Mouse (Mus musculus) cerebellum, adult 2 months (tissue): ENCODE results near the gene Mta2. TPM values are rescaled to one million over a fixed set of nuclear protein-coding genes. Genes with fewer than 3 reads are reported as not detected.

Experiments
- DNase-seq, 2 experiments: peaks; one replicate each; pipeline ENCODE4 v3.0.0; 2021
- H3K27ac ChIP-seq: fragments of 200-500 bp; 2 replicates; pipeline ENCODE4 v1.5.1; 2012; ENCODE audit warnings: low read length, control low read depth, inconsistent platforms; ENCODE audit not compliant: insufficient read depth
- H3K27me3 ChIP-seq: fragments of 200-500 bp; 2 replicates; pipeline ENCODE4 v1.6.1; 2012; ENCODE audit warnings: inconsistent platforms, mild to moderate bottlenecking, low read length, moderate library complexity; ENCODE audit not compliant: control insufficient read depth, insufficient read depth
- H3K4me1 ChIP-seq: fragments of 200-500 bp; 2 replicates; pipeline ENCODE4 v1.6.1; 2011; ENCODE audit warnings: low read length; ENCODE audit not compliant: control insufficient read depth, insufficient read depth
- H3K4me3 ChIP-seq: fragments of 200-500 bp; replicated peaks from 2 replicates; pipeline ENCODE3; 2011; ENCODE audit warnings: mild to moderate bottlenecking, low read depth, low read length, control low read depth; ENCODE audit not compliant: insufficient read depth
- CTCF ChIP-seq: fragments of 200-500 bp; IDR thresholded peaks from 2 replicates; pipeline ENCODE4 v1.5.1; 2011; ENCODE audit warnings: low read depth, mild to moderate bottlenecking, control low read depth, low read length, moderate library complexity, borderline replicate concordance; ENCODE audit not compliant: insufficient read depth
- POLR2A ChIP-seq: fragments of 200-500 bp; IDR thresholded peaks from 2 replicates; pipeline ENCODE4 v1.6.1; 2011; ENCODE audit warnings: low read length, control low read depth, borderline replicate concordance; ENCODE audit not compliant: insufficient read depth
- WGBS: fragments of 180-500 bp; shearing (Covaris S2); methylation state at CpG from one replicate; pipeline ENCODE4 v1.1.7; 2018; 5-methylcytosine and 5-hydroxymethylcytosine counted together
- polyA plus RNA-seq: library from polyadenylated mRNA; depleted of rRNA; stranded (reverse); fragments of >200 nt; gene quantifications from 2 replicates; pipeline ENCODE4 v1.2.3, GENCODE M21; 2012

Mta2 gene
- polyA plus RNA-seq, 1 experiment: 33.9 TPM

DNA sequence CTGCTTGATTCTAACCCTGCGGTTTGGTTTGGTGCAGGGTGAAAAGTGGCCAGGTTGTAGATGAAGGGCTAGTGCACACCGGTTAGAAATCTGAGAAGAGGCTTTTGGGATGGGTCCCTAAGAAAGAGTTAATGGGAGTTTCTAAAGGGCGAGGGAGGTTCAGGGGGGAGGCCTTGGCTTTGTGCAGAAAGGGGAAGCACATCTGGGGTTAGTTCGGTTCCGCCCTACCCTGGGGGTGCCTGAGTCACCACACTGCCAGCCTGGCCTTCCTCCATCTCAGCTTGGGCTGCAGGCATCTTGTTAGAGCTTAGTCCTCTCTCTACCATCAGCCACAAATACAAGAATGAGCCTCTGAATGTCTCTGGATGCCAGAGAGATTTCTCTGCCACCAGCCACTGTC is 39.1 kb downstream of the Mta2 start:
- H3K4me3 ChIP-seq: no peak overlapping the region
- H3K27me3 ChIP-seq: no peaks in the 10 kb centered on the region
- no peaks in the 10 kb centered on the region; the same call in 1 of the 2 replicates for H3K4me1 ChIP-seq
- H3K27ac ChIP-seq: no peak overlapping the region
- no peak for TF ChIP-seq POLR2A
- TF ChIP-seq CTCF: no peak
- no peak for DNase-seq
- WGBS: 49% methylated on average over 5 of the region's 5 CpGs

DNA sequence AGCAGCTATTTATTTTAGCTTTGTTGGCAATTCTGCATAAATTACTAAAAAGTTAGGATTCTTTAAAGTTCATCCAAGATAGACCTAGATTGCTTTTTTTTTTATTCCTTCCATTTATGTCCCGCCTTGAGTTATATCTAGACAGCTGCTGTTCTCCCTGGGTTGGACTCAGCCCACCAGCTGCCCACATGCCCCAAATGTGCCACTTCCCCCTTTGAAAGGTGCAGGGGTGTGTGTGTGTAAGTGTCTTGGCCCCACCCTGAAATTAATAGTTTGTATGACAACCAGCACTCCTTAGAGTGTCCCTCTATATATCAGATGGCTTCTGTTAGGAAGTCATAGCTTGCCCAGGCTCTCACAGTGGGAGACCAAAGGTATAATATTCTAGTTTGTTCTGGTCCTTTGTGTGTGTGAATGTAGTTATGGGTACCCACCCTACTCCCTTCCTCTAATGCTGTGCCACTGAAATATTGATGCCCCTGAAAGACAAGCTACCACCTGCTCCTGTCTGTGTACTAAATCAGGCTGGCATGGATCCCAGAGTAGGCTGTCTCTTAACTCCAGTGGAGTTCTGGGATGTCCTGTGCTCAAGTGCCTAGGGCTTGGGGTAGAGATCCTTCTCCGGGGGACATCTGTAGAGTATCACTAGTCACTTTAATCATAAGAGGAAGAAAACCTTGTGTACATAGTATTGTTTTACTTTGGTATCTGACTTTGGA is 39.9 kb downstream of the Mta2 start:
- H3K4me1 ChIP-seq: no peaks in the 10 kb centered on the region; the same call in 1 of the 2 replicates
- no peaks in the 10 kb centered on the region for H3K27me3 ChIP-seq
- H3K27ac ChIP-seq: no peak overlapping the region
- no peak for TF ChIP-seq POLR2A
- no peak for TF ChIP-seq CTCF
- 43% methylated on average over 2 of the region's 2 CpGs for WGBS
- no peak overlapping the region for H3K4me3 ChIP-seq
- DNase-seq: no peak

DNA sequence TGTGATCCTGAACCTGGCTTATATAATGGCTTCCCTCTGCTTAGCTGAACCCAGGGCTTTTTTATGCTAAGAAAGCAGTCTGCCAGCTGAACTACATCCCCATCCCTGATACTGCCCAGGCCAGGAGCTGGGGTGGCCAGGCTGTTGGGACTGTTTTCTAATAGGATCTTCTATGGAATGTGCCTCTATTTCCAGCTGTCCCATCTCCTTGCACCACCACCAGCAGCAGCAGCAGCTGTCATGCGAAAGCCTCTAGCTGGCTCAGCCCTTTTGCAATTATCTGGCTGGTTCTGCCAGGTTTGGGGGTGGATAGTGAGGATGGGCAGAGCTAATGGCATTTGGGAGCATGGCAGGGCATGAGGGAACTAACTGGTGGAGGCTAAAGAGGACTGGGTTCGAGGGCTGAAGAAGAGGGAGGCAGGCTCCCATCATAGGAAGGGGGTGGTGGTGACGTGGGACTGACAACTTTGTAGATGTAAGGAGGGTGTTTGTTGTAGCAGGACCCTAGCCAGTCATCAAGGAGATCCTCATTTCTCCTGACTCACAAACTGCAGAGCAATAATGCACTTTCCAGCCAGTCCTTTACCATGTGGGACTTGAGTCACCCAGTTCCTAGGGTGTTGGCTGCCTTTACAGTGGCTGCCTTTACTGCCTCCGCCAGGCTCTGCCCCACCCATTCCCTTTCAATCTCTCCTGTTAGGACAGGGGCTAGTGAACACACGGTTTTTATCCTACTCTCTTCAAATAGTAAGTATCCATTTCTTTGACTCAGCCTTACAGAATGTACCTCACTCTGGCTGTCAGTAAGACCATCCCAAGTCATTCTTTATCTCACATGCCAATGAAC is 40.9 kb downstream of the Mta2 start:
- no peak for DNase-seq
- Histone ChIP-seq H3K4me1 (no peaks in the 10 kb centered on the region; the same call in 1 of the 2 replicates), H3K4me3 (no peak overlapping the region), H3K27ac (no peak overlapping the region), H3K27me3 (no peaks in the 10 kb centered on the region)
- TF ChIP-seq CTCF (no peak), POLR2A (no peak)
- WGBS: 57% methylated on average over 5 of the region's 5 CpGs

DNA sequence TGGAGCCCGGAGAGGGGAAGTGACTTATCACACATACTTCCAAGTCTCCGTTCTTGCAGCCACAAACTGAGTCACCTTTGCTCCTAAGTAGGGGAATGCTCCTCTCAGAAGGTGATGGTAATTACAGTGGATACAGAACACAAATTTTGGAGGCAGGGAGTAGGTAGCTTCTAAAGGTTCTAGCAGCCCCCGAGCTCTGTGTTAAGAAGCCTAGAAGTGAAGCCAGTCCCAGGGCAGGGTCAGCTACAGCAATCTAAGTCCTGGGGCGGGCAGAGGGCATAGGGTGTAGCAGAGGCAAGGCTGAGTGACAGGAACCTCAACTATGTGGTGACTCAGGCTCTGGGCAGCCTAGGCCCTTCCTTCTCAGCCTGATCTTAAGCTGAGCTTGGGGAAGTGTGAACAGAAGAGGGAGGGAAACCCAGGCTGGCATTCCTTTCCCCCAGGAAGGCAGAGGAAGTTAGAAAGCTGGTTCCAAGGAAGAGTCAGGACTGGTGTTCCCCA is 41.5 kb downstream of the Mta2 start:
- no peak for DNase-seq
- WGBS: 61% methylated on average over 4 of the region's 4 CpGs

DNA sequence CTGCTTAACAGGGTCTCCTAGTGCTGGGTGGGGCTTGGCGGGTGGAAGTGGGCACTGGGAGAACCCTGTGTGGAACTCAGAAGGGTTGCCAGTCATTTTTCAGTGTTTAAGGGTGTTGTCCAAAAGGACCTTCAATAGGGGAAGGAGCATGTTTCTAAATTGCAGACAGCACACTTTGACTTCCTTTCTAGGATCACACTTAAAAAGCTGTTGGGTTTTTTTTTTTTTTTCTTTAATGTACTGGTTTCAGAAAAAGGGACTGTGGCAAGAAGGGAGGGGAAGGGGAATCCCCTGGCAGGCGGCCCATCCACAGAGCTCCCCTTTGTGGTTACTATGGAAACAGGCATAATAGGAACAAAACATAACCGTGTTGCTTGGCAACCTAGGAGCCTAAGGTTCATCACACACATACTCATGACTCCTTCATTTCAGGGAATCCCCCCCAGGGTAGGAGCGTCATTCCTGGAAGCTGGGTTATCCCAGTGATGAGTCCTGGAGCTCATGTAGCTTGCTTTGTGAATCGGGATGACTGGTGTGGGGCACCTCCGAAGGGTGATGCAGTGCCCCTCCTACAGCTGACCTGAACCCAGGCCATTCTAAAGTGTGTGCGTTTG is 42.7 kb downstream of the Mta2 start:
- Histone ChIP-seq H3K27me3 (no peaks in the 10 kb centered on the region), H3K27ac (no peak overlapping the region), H3K4me1 (no peaks in the 10 kb centered on the region; the same call in 1 of the 2 replicates), H3K4me3 (no peak overlapping the region)
- DNase-seq: no peak
- TF ChIP-seq POLR2A: no peak
- TF ChIP-seq CTCF: no peak
- WGBS: 15% methylated on average over 7 of the region's 7 CpGs

More for the DNA sequence above, 41.5 kb downstream of the Mta2 start:
- Histone ChIP-seq H3K27me3 (no peaks in the 10 kb centered on the region), H3K27ac (no peak overlapping the region), H3K4me3 (no peak overlapping the region), H3K4me1 (no peaks in the 10 kb centered on the region; the same call in 1 of the 2 replicates)
- TF ChIP-seq POLR2A (no peak), CTCF (no peak)

DNA sequence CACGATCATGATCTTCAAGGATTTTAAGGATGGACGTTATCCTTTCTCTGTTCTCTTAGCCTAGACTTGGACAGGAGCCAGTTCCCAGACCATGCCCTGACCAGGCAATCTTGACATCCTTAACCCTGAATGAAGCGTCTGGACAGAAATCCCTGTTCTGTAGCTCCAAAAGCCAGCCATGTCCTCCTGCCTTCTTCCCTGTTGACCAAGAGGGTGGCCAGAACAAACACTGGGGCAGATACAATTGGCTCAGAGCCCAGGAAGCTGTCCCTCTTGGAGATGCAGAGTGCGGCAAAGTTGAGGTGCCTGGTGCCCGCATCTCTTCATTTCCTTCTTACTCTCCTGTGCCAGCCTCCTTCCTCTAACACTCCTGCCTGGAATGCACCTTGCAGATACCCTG is 44.2 kb downstream of the Mta2 start:
- no peaks in the 10 kb centered on the region; the same call in 1 of the 2 replicates for H3K4me1 ChIP-seq
- no peak for DNase-seq
- WGBS: 41% methylated on average over 5 of the region's 5 CpGs
- H3K4me3 ChIP-seq: no peak overlapping the region
- H3K27ac ChIP-seq: no peak overlapping the region
- TF ChIP-seq CTCF: no peak
- no peaks in the 10 kb centered on the region for H3K27me3 ChIP-seq

DNA sequence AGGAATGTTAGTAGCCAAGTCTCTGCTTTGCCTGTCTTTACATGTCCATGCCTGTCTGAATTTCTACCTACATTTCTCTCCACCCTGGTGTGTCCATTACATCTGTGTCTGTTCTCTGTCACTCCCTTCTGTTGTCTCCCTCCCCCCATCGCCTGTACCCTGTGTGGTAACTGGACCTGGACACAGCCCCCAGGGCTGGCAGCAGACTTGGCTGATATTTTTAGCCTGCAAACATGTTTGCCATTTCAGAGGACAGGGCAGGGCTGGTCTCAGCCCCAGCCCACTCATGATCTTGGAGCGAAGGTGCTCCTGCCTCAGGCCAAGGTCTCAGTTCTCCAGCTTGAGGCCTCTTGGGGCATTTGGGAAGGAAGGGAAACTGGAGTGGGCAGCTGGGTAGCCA is 46.1 kb downstream of the Mta2 start:
- no peak overlapping the region for H3K27ac ChIP-seq
- no peak overlapping the region for H3K4me3 ChIP-seq
- 51% methylated on average over 2 of the region's 2 CpGs for WGBS
- no peaks in the 10 kb centered on the region; the same call in 1 of the 2 replicates for H3K4me1 ChIP-seq
- no peaks in the 10 kb centered on the region for H3K27me3 ChIP-seq
- no peak for DNase-seq
- no peak for TF ChIP-seq CTCF
- TF ChIP-seq POLR2A: no peak
